Mouse (Mus musculus) midbrain, embryonic 13.5 days (tissue): ENCODE measurements at regions not wholly inside any gene's neighbourhood (a gene's known extent, or its start where the extent isn't known, plus 50 kb on each side); places are given as distances from the start of the nearest gene placed in this dataset.

Experiments used
- ATAC-seq: fragments of 200-750 bp; cut with Nextera tagmentation; 2 replicates; pipeline ENCODE4 v1.8.0; 2017; ENCODE audit warnings: mild to moderate bottlenecking, moderate TSS enrichment, moderate library complexity
- H3K27ac ChIP-seq: fragments of 300-500 bp; sonication (generic); 2 replicates; pipeline ENCODE4 v1.5.1; 2015; ENCODE audit warnings: inconsistent platforms, mild to moderate bottlenecking, moderate library complexity
- H3K27me3 ChIP-seq: fragments of 300-500 bp; sonication (generic); 2 replicates; pipeline ENCODE4 v1.6.1; 2015; ENCODE audit warnings: mild to moderate bottlenecking, inconsistent platforms
- H3K36me3 ChIP-seq: fragments of 300-500 bp; sonication (generic); 2 replicates; pipeline ENCODE4 v1.6.1; 2015; ENCODE audit warnings: mild to moderate bottlenecking, inconsistent platforms
- H3K4me1 ChIP-seq: fragments of 300-500 bp; sonication (generic); replicated peaks from 2 replicates; pipeline ENCODE4 v1.6.1; 2015; ENCODE audit warnings: inconsistent platforms
- H3K4me2 ChIP-seq: fragments of 300-500 bp; sonication (generic); replicated peaks from 2 replicates; pipeline ENCODE4 v1.6.1; 2015; ENCODE audit warnings: moderate library complexity, mild to moderate bottlenecking, inconsistent platforms
- H3K4me3 ChIP-seq: fragments of 300-500 bp; sonication (generic); replicated peaks from 2 replicates; pipeline ENCODE4 v1.5.1; 2015; ENCODE audit warnings: mild to moderate bottlenecking, inconsistent platforms
- H3K9ac ChIP-seq: fragments of 300-500 bp; sonication (generic); replicated peaks from 2 replicates; pipeline ENCODE4 v1.6.1; 2015; ENCODE audit warnings: mild to moderate bottlenecking, inconsistent platforms
- H3K9me3 ChIP-seq: fragments of 300-500 bp; sonication (generic); 2 replicates; pipeline ENCODE4 v1.6.1; 2016; ENCODE audit warnings: mild to moderate bottlenecking, inconsistent platforms
- WGBS: fragments of 180-500 bp; shearing (Covaris S2); methylation state at CpG from one replicate; pipeline ENCODE4 v1.1.7; 2015; 5-methylcytosine and 5-hydroxymethylcytosine counted together

DNA sequence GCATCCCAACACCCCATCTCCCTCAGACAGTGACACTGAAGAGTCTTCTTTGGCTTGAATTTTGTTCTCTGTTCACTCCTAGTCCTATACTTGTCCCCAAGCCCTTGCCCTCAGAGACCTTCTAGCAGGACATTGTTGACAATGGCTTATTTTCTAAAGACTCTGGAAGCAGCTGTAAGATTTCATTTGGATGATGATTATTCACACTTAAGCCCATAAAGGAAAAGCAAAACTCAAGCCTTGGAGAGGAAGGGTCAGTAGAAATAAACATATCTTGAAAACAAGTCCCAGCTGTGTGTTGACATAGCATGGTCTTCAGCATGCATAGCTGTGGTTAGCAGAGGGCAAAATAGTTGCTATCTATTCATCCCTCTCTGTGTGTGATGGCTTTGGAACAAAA is 59.9 kb upstream of the Cdh11 start:
- no peaks in the 10 kb centered on the region for H3K27me3 ChIP-seq
- no peak for ATAC-seq
- no peaks in the 10 kb centered on the region for H3K36me3 ChIP-seq
- no peak overlapping the region for H3K4me2 ChIP-seq
- H3K27ac ChIP-seq: no peak overlapping the region
- H3K4me1 ChIP-seq: no peaks in the 10 kb centered on the region
- no peak overlapping the region for H3K9ac ChIP-seq
- no peak overlapping the region for H3K4me3 ChIP-seq
- H3K9me3 ChIP-seq: no peaks in the 10 kb centered on the region

- H3K9me3 ChIP-seq: no peaks in the 10 kb centered on the region
- no peaks in the 10 kb centered on the region for H3K4me1 ChIP-seq
- no peak overlapping the region for H3K4me3 ChIP-seq
- H3K4me2 ChIP-seq: no peak overlapping the region
- H3K36me3 ChIP-seq: no peaks in the 10 kb centered on the region
- ATAC-seq: no peak
- no peaks in the 10 kb centered on the region for H3K27me3 ChIP-seq
- no peak overlapping the region for H3K9ac ChIP-seq
- WGBS: 90% methylated on average over 1 of the region's 1 CpGs
- H3K27ac ChIP-seq: no peak overlapping the region
Observed at GRCm38 (mm10) chr8:102860021-102860420, 74.6 kb upstream of the Cdh11 start.

DNA sequence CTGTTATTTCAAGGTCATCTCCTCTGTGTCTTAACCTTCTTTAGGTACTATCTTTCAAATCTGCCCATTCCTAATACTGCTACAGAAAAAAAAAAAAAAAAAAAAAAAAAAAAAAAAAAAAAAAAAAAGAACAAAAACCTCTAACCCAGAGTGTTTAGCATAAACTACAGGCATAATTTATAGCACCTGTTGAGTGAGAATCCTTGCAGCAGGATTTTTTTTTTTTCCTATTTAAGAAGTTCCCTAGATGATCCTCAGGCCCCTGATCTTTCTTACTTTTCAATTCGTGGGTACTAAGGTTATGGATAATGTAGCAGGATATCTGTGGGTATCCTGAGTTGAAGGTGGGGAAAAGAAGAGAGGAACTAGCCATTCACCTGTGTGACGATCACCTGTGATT is 114.1 kb upstream of the Cdh11 start:
- Histone ChIP-seq H3K9ac (no peak overlapping the region), H3K36me3 (no peaks in the 10 kb centered on the region), H3K4me2 (no peak overlapping the region), H3K27me3 (no peaks in the 10 kb centered on the region), H3K4me1 (0 out of 2 replicates have a peak, but pooled peaks cover 4% of the 10 kb centered on the region), H3K4me3 (no peak overlapping the region), H3K27ac (no peak overlapping the region), H3K9me3 (no peaks in the 10 kb centered on the region)
- no peak for ATAC-seq
- 82% methylated on average over 2 of the region's 2 CpGs for WGBS

DNA sequence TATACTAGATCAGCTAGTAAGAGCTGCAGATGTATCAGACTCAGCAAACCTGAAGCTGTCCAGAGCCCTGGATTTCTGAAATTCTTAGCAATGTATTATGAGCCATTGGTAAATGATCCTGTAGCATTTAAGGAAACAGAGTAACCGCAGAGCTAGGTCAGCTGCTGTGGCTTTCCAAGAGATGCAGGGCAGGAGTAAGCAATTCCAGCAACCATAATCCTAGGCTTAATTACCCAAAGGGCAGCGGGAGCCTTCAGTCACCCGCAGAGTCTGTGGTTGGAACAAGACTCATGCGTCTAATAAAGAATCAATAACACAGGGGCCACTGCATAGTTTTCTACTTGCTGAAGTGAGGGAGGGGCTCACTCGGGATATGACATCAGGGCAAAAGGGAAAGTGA is 115.2 kb upstream of the Cdh11 start:
- no peak overlapping the region for H3K4me2 ChIP-seq
- H3K27ac ChIP-seq: no peak overlapping the region
- no peaks in the 10 kb centered on the region for H3K9me3 ChIP-seq
- H3K4me1 ChIP-seq: 0 out of 2 replicates have a peak, but pooled peaks cover 4% of the 10 kb centered on the region
- H3K36me3 ChIP-seq: no peaks in the 10 kb centered on the region
- no peak overlapping the region for H3K9ac ChIP-seq
- WGBS: 37% methylated on average over 5 of the region's 5 CpGs
- H3K4me3 ChIP-seq: no peak overlapping the region
- ATAC-seq: no peak
- no peaks in the 10 kb centered on the region for H3K27me3 ChIP-seq

- H3K9me3 ChIP-seq: no peaks in the 10 kb centered on the region
- ATAC-seq: no peak
- no peaks in the 10 kb centered on the region for H3K36me3 ChIP-seq
- WGBS: 68% methylated on average over 2 of the region's 2 CpGs
- H3K9ac ChIP-seq: no peak overlapping the region
- H3K27ac ChIP-seq: no peak overlapping the region
- H3K4me3 ChIP-seq: no peak overlapping the region
- H3K4me2 ChIP-seq: no peak overlapping the region
- H3K27me3 ChIP-seq: no peaks in the 10 kb centered on the region
- H3K4me1 ChIP-seq: no peaks in the 10 kb centered on the region
Observed at GRCm38 (mm10) chr8:102907444-102907843, 122.0 kb upstream of the Cdh11 start.

- peaks cover 12% of the 10 kb centered on the region for H3K4me1 ChIP-seq
- no peaks in the 10 kb centered on the region for H3K9me3 ChIP-seq
- no peak overlapping the region for H3K9ac ChIP-seq
- no peak overlapping the region for H3K4me2 ChIP-seq
- peak; percentile 83 for ATAC-seq
- WGBS: 15% methylated on average over 3 of the region's 3 CpGs
- no peaks in the 10 kb centered on the region for H3K36me3 ChIP-seq
- no peak overlapping the region for H3K4me3 ChIP-seq
- no peaks in the 10 kb centered on the region for H3K27me3 ChIP-seq
- H3K27ac ChIP-seq: peak overlapping the region; percentile 19; the same call in 1 of the 2 replicates
Observed at GRCm38 (mm10) chr8:102931342-102931835, 145.9 kb upstream of the Cdh11 start.

DNA sequence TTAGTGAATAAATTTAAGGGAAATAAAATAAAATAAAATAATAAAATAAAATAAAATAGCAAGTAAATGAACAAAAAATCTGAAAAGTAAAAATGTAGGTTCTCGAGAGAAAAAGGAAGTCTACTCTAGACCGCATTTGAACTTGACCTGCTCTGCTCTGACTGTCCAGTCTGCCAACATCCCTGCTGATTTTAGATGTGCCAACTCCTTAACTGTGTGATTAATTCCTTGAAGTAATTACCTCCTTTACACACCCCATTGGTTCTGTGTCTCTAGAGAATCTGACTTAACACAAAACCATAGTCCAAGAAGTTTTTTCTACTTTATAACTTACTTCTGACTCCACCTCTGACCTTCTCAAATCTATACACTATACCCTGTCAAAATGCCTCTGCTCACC is 153.3 kb upstream of the Cdh11 start:
- H3K36me3 ChIP-seq: no peaks in the 10 kb centered on the region
- H3K9ac ChIP-seq: no peak overlapping the region
- no peak overlapping the region for H3K4me2 ChIP-seq
- H3K4me1 ChIP-seq: no peaks in the 10 kb centered on the region
- ATAC-seq: no peak
- H3K27me3 ChIP-seq: no peaks in the 10 kb centered on the region
- H3K27ac ChIP-seq: no peak overlapping the region
- no peak overlapping the region for H3K4me3 ChIP-seq
- 90% methylated on average over 2 of the region's 2 CpGs for WGBS
- H3K9me3 ChIP-seq: no peaks in the 10 kb centered on the region

- Histone ChIP-seq H3K27me3 (no peaks in the 10 kb centered on the region), H3K36me3 (no peaks in the 10 kb centered on the region), H3K9ac (no peak overlapping the region), H3K4me1 (no peaks in the 10 kb centered on the region), H3K27ac (no peak overlapping the region), H3K9me3 (no peaks in the 10 kb centered on the region), H3K4me3 (no peak overlapping the region), H3K4me2 (no peak overlapping the region)
- WGBS: 87% methylated on average over 5 of the region's 5 CpGs
- ATAC-seq: no peak
Observed at GRCm38 (mm10) chr8:102945546-102945945, 160.1 kb upstream of the Cdh11 start.

DNA sequence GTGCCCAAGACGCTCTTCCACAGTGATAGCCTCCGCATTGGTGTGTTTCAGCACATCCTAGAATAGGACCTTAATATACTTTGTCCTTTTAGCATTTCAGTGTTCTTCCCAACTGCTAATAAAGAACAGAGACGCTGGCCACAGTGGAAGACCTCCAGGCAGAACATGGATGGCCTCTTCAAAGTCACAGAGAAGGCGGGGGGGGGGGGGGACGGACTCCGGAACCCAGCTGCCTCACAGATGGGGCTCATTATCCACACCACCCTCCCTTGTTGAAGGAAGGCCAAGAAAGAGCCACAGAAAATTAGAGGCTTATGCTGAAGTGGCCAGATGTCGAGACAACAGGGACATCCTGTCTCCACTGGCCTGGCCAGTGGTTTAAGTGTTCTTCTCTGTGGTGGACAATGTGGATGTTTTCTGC is 192.7 kb upstream of the Cdh11 start:
- H3K4me2 ChIP-seq: no peak overlapping the region
- no peak overlapping the region for H3K27ac ChIP-seq
- no peak overlapping the region for H3K4me3 ChIP-seq
- H3K9me3 ChIP-seq: no peaks in the 10 kb centered on the region
- H3K9ac ChIP-seq: no peak overlapping the region
- H3K36me3 ChIP-seq: no peaks in the 10 kb centered on the region
- H3K27me3 ChIP-seq: no peaks in the 10 kb centered on the region
- WGBS: 66% methylated on average over 7 of the region's 7 CpGs
- 0 out of 2 replicates have a peak, but pooled peaks have one; percentile 40 for ATAC-seq
- peaks cover 3% of the 10 kb centered on the region; the same call in 1 of the 2 replicates for H3K4me1 ChIP-seq

- 43% methylated on average over 3 of the region's 3 CpGs for WGBS
- Histone ChIP-seq H3K4me1 (peaks cover 11% of the 10 kb centered on the region), H3K9me3 (no peaks in the 10 kb centered on the region), H3K36me3 (no peaks in the 10 kb centered on the region), H3K4me3 (no peak overlapping the region), H3K4me2 (no peak overlapping the region), H3K27me3 (no peaks in the 10 kb centered on the region), H3K27ac (no peak overlapping the region), H3K9ac (no peak overlapping the region)
- ATAC-seq: no peak
Observed at GRCm38 (mm10) chr8:102983220-102983909, 197.9 kb upstream of the Cdh11 start.

GRCm38 (mm10) chr8:102983910-102984225 is 198.4 kb upstream of the Cdh11 start:
- Histone ChIP-seq H3K9ac (no peak overlapping the region), H3K27ac (no peak overlapping the region), H3K27me3 (no peaks in the 10 kb centered on the region), H3K4me2 (no peak overlapping the region), H3K36me3 (no peaks in the 10 kb centered on the region), H3K4me3 (no peak overlapping the region), H3K9me3 (no peaks in the 10 kb centered on the region), H3K4me1 (peaks cover 11% of the 10 kb centered on the region)
- 52% methylated on average over 3 of the region's 3 CpGs for WGBS
- ATAC-seq: no peak

DNA sequence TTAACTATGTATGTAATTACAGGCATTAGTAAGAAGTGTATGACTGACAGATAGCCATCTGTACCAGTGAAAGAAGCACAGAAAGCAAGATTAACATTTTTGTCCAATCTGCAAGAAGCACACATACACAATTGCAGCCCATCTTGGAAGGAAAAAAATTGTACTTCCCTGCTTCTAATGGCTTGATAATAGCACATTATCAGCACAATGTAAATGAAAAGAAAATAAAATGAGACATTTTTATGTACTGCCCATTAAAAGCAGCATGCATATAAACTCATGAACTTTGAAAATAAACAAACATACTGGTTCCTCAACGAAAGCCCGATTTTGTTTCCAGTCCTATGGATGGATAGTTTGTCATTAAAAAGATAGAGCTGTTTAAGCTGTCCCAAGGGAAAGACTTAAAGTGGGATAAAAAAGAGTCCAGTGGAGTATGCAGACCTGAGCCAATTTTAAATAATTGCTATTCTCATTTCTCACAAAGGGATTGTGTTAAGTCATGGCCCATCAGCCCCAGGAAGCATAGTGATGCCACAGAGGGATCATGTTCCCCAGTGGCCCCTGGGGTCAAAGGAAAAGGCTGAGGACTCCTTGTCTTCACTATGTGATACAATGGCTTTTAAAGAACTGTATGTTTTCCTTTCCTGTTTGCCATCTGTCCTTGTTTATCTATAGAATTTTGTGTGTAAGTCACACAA is 222.0 kb upstream of the Cdh11 start:
- H3K9ac ChIP-seq: no peak overlapping the region
- no peaks in the 10 kb centered on the region for H3K9me3 ChIP-seq
- no peak overlapping the region for H3K4me2 ChIP-seq
- no peaks in the 10 kb centered on the region for H3K4me1 ChIP-seq
- no peak overlapping the region for H3K4me3 ChIP-seq
- 50% methylated on average over 2 of the region's 2 CpGs for WGBS
- no peaks in the 10 kb centered on the region for H3K36me3 ChIP-seq
- ATAC-seq: no peak
- H3K27ac ChIP-seq: no peak overlapping the region
- H3K27me3 ChIP-seq: no peaks in the 10 kb centered on the region
